Mouse (Mus musculus): ENCODE results near the gene Calr. TPM values are rescaled to one million over a fixed set of nuclear protein-coding genes. Genes with fewer than 3 reads are reported as not detected.

Calr gene
- total RNA-seq, 1 experiment, result 1,121 TPM

DNA sequence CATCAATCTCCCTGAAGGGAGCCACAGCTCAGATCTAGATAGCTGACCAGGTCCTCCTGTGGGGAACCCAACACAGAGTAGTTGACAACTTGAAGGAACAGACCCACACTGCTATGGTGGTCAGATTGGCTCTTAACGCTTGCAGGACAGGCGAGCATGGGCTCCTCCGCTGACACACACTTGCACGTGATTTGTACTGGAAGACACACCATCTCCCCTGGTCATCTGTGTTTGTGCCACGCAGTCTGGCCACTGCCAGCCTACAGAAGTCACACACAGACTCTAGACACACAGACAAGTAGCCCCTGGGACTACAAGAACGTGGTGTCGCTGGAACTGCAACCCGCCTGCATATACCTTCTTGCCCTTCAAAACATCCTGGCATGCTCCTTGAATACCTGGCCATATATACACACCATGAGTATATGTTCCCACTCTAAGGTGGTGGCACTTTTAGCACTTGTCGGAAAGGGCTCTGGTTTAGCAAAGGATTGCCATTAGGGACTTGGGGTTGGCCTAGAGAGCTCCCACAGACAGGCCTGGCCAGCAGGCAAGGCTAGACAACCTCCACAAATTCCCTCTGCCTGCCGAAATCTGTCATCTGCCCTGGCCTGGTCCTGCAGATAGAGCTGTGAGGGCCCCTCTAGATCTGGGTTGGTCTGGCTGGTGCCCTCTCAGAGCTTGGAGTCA, 48.1 kb downstream of the Calr start:
- no peaks in the 10 kb centered on the region for H3K4me1 ChIP-seq (ENCODE audit: control insufficient read depth in 2 of 2, insufficient read depth in 2 of 2, low read length in 2 of 2, poor library complexity in 1 of 2)
- TF ChIP-seq ZC3H11A (IDR thresholded peaks at IDR 0.05; ENCODE audit: borderline replicate concordance, low read depth, low read length) (no peak), MAFK (IDR thresholded peaks at IDR 0.05; ENCODE audit: insufficient read depth, low read depth, low read length) (no peak), HCFC1 (IDR thresholded peaks at IDR 0.05; ENCODE audit: borderline replicate concordance, insufficient read depth, low read length) (no peak), CHD2 (IDR thresholded peaks at IDR 0.05; ENCODE audit: low read depth, low read length) (no peak), ZNF384 (IDR thresholded peaks at IDR 0.05; ENCODE audit: low read depth, low read length) (no peak)
- H3K27ac ChIP-seq (ENCODE audit: insufficient read depth, low read depth, low read length, poor library complexity, severe bottlenecking), result no peak overlapping the region
- peak overlapping the region; percentile 60 to 79; a peak in 2 of 4 replicates for H3K4me3 ChIP-seq (ENCODE audit: insufficient read depth in 1 of 2, low read depth in 1 of 2, low read length in 2 of 2, poor library complexity in 1 of 2, severe bottlenecking in 1 of 2)
- H3K9me3 ChIP-seq (ENCODE audit: control insufficient read depth, insufficient read depth, low read depth, low read length), result no peaks in the 10 kb centered on the region
- no peaks in the 10 kb centered on the region for H3K36me3 ChIP-seq (ENCODE audit: control insufficient read depth, insufficient read depth, low read length, poor library complexity, severe bottlenecking)
- no peak for DNase-seq (ENCODE audit: low read depth, low spot score)
- H3K9ac ChIP-seq (ENCODE audit: insufficient read depth, low read depth, low read length, poor library complexity, severe bottlenecking), result no peak overlapping the region
- in situ Hi-C loops (cut with MboI; ENCODE audit: low sequenced_read_pairs in 2 of 2, unreplicated experiment in 2 of 2), result no loop called here

DNA sequence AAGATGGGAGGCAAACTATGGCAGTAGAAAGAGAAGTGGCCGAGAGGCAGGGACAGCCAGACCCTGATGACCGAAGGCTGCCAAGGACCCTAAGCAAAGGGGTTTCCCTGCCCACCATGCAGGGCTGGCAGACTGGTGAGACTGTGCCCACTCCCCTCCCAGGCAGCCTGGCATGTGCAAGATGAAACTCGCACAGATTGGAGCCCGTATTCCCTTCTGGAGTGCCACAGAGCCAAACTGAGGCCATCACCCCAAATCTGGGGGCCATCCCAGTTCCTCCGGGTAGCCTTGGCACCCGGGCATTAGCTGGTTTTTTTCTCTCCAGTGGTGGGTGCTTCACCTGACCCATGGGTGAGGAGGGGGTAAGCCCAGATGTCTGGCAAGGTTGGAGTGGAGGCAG, 48.8 kb downstream of the Calr start:
- no peak overlapping the region for H3K27ac ChIP-seq (ENCODE audit: insufficient read depth, low read depth, low read length, poor library complexity, severe bottlenecking)
- in situ Hi-C loops (cut with MboI; ENCODE audit: low sequenced_read_pairs in 2 of 2, unreplicated experiment in 2 of 2), result no loop called here
- no peak for TF ChIP-seq CHD2 (IDR thresholded peaks at IDR 0.05; ENCODE audit: low read depth, low read length)
- H3K4me1 ChIP-seq (ENCODE audit: control insufficient read depth in 2 of 2, insufficient read depth in 2 of 2, low read length in 2 of 2, poor library complexity in 1 of 2), result no peaks in the 10 kb centered on the region
- no peak overlapping the region for H3K9ac ChIP-seq (ENCODE audit: insufficient read depth, low read depth, low read length, poor library complexity, severe bottlenecking)
- no peak for DNase-seq (ENCODE audit: low read depth, low spot score)
- H3K9me3 ChIP-seq (ENCODE audit: control insufficient read depth, insufficient read depth, low read depth, low read length), result no peaks in the 10 kb centered on the region
- no peak overlapping the region for H3K4me3 ChIP-seq (ENCODE audit: insufficient read depth in 1 of 2, low read depth in 1 of 2, low read length in 2 of 2, poor library complexity in 1 of 2, severe bottlenecking in 1 of 2)
- no peaks in the 10 kb centered on the region for H3K36me3 ChIP-seq (ENCODE audit: control insufficient read depth, insufficient read depth, low read length, poor library complexity, severe bottlenecking)

DNA sequence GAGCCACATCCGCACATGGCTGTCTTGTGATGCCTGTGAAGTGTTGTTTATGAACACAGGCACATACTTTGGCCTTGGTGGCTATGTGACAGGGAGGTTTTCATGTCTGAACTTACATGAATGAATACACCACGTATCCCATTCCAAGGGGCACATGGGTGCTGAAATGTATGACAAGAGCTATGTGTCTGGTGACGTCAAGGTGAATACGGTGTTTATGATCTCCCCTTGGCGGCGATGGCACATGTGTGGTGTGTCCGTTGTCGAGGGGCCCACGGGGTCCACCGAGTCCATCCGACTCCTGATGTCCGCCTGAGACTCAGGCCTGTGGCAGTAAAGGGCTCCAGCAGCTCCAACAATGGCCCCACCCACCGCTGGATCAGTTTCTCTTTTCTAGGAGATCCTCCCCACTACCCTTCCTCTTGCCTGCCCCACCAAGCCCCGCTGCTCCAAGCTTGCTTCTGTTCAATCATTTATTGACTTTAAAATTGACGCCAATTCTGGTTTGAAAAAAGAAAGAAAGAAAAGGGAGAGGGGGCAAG, 49.4 kb downstream of the Calr start:
- in situ Hi-C loops (cut with MboI; ENCODE audit: low sequenced_read_pairs in 2 of 2, unreplicated experiment in 2 of 2), result no loop called here
- Histone ChIP-seq H3K4me3 (ENCODE audit: insufficient read depth in 1 of 2, low read depth in 1 of 2, low read length in 2 of 2, poor library complexity in 1 of 2, severe bottlenecking in 1 of 2) (no peak overlapping the region), H3K4me1 (ENCODE audit: control insufficient read depth in 2 of 2, insufficient read depth in 2 of 2, low read length in 2 of 2, poor library complexity in 1 of 2) (no peaks in the 10 kb centered on the region), H3K36me3 (ENCODE audit: control insufficient read depth, insufficient read depth, low read length, poor library complexity, severe bottlenecking) (no peaks in the 10 kb centered on the region), H3K27ac (ENCODE audit: insufficient read depth, low read depth, low read length, poor library complexity, severe bottlenecking) (no peak overlapping the region), H3K9ac (ENCODE audit: insufficient read depth, low read depth, low read length, poor library complexity, severe bottlenecking) (no peak overlapping the region), H3K9me3 (ENCODE audit: control insufficient read depth, insufficient read depth, low read depth, low read length) (no peaks in the 10 kb centered on the region)
- no peak for DNase-seq (ENCODE audit: low read depth, low spot score)
- no peak for TF ChIP-seq HCFC1 (IDR thresholded peaks at IDR 0.05; ENCODE audit: borderline replicate concordance, insufficient read depth, low read length)
- no peak for TF ChIP-seq ZC3H11A (IDR thresholded peaks at IDR 0.05; ENCODE audit: borderline replicate concordance, low read depth, low read length)
- TF ChIP-seq MAFK (IDR thresholded peaks at IDR 0.05; ENCODE audit: insufficient read depth, low read depth, low read length), result no peak
- no peak for TF ChIP-seq ZNF384 (IDR thresholded peaks at IDR 0.05; ENCODE audit: low read depth, low read length)
- TF ChIP-seq CHD2 (IDR thresholded peaks at IDR 0.05; ENCODE audit: low read depth, low read length), result no peak

DNA sequence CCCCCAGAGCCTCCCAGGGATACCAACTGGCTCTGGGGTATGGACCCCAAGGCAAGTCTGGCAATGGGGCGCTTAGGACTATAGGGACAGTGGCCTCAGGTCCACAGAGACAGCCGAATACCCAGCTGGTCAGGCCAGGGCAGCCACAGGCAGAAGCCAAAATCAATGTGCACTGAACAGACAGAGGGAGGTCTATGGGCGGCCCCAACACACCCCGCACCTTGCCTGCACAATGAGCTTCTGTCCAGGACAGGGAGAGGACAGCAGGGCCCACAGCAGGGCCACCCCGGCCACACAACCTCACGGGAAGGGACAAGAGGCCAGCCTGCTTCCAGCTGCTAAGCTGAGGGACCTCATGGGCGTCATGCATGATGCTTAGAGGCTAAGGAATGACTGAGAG, 52.2 kb downstream of the Calr start:
- no peak overlapping the region for H3K4me3 ChIP-seq (ENCODE audit: insufficient read depth in 1 of 2, low read depth in 1 of 2, low read length in 2 of 2, poor library complexity in 1 of 2, severe bottlenecking in 1 of 2)

More for the DNA sequence above, 52.2 kb downstream of the Calr start:
- DNase-seq (ENCODE audit: low read depth, low spot score), result no peak
- no peaks in the 10 kb centered on the region for H3K9me3 ChIP-seq (ENCODE audit: control insufficient read depth, insufficient read depth, low read depth, low read length)
- H3K9ac ChIP-seq (ENCODE audit: insufficient read depth, low read depth, low read length, poor library complexity, severe bottlenecking), result no peak overlapping the region
- TF ChIP-seq ZC3H11A (IDR thresholded peaks at IDR 0.05; ENCODE audit: borderline replicate concordance, low read depth, low read length), result no peak
- no peak for TF ChIP-seq ZNF384 (IDR thresholded peaks at IDR 0.05; ENCODE audit: low read depth, low read length)
- no peak for TF ChIP-seq CHD2 (IDR thresholded peaks at IDR 0.05; ENCODE audit: low read depth, low read length)
- TF ChIP-seq MAFK (IDR thresholded peaks at IDR 0.05; ENCODE audit: insufficient read depth, low read depth, low read length), result no peak
- TF ChIP-seq HCFC1 (IDR thresholded peaks at IDR 0.05; ENCODE audit: borderline replicate concordance, insufficient read depth, low read length), result no peak
- no peaks in the 10 kb centered on the region for H3K4me1 ChIP-seq (ENCODE audit: control insufficient read depth in 2 of 2, insufficient read depth in 2 of 2, low read length in 2 of 2, poor library complexity in 1 of 2)
- no peak overlapping the region for H3K27ac ChIP-seq (ENCODE audit: insufficient read depth, low read depth, low read length, poor library complexity, severe bottlenecking)
- H3K36me3 ChIP-seq (ENCODE audit: control insufficient read depth, insufficient read depth, low read length, poor library complexity, severe bottlenecking), result no peaks in the 10 kb centered on the region
- in situ Hi-C loops (cut with MboI; ENCODE audit: low sequenced_read_pairs in 2 of 2, unreplicated experiment in 2 of 2), result no loop called here

Measured in ES-E14 (cell line).